Mouse (Mus musculus) intestine, embryonic 15.5 days (tissue): ENCODE measurements at regions not wholly inside any gene's neighbourhood (a gene's known extent, or its start where the extent isn't known, plus 50 kb on each side); places are given as distances from the start of the nearest gene placed in this dataset.

Experiments
- ATAC-seq: fragments of 200-750 bp; cut with Nextera tagmentation; 2 replicates; pipeline ENCODE4 v1.8.0; 2017; ENCODE audit warnings: moderate TSS enrichment, moderate library complexity
- H3K27ac ChIP-seq: fragments of 300-500 bp; sonication (generic); 2 replicates; pipeline ENCODE4 v1.5.1; 2015; ENCODE audit warnings: mild to moderate bottlenecking, inconsistent platforms
- H3K27me3 ChIP-seq: fragments of 300-500 bp; sonication (generic); replicated peaks from 2 replicates; pipeline ENCODE4 v1.6.1; 2015; ENCODE audit warnings: inconsistent platforms
- H3K36me3 ChIP-seq: fragments of 300-500 bp; sonication (generic); 2 replicates; pipeline ENCODE4 v1.6.1; 2015; ENCODE audit warnings: inconsistent platforms
- H3K4me1 ChIP-seq: fragments of 300-500 bp; sonication (generic); replicated peaks from 2 replicates; pipeline ENCODE4 v1.6.1; 2015; ENCODE audit warnings: inconsistent platforms
- H3K4me2 ChIP-seq: fragments of 300-500 bp; sonication (generic); replicated peaks from 2 replicates; pipeline ENCODE4 v1.6.1; 2015; ENCODE audit warnings: mild to moderate bottlenecking, inconsistent platforms
- H3K4me3 ChIP-seq: fragments of 300-500 bp; sonication (generic); replicated peaks from 2 replicates; pipeline ENCODE4 v1.5.1; 2015; ENCODE audit warnings: inconsistent platforms
- H3K9ac ChIP-seq: fragments of 300-500 bp; sonication (generic); 2 replicates; pipeline ENCODE4 v1.6.1; 2015; ENCODE audit warnings: inconsistent platforms
- H3K9me3 ChIP-seq: fragments of 300-500 bp; sonication (generic); 2 replicates; pipeline ENCODE4 v1.6.1; 2016; ENCODE audit warnings: inconsistent platforms
- WGBS: fragments of 180-500 bp; shearing (Covaris S2); methylation state at CpG from one replicate; pipeline ENCODE4 v1.1.7; 2015; 5-methylcytosine and 5-hydroxymethylcytosine counted together

DNA sequence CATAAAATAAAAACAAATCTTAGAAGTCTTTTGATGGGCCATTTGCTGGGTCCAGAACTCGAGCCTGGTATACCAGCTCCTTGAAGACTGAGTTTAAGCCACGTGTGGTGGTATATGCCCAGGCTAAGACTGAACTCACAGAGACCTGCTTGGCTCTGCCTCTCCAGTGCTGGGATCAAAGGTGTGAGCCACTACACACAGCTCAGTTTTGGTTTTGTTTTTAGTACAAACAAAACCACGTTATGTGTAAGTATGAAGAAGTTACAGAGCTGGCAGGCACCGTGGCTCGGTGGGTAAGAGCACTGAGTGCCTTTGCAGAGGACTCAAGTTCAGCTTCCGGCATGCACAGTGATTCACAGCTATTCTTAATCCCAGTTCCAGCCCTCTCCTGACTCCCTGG is 75.6 kb downstream of the Wdr5 start:
- Histone ChIP-seq H3K4me3 (no peak overlapping the region), H3K4me2 (no peak overlapping the region), H3K36me3 (no peaks in the 10 kb centered on the region), H3K27ac (no peak overlapping the region), H3K9ac (no peak overlapping the region), H3K4me1 (peaks cover 23% of the 10 kb centered on the region), H3K9me3 (no peaks in the 10 kb centered on the region), H3K27me3 (no peaks in the 10 kb centered on the region)
- WGBS = 76% methylated on average over 6 of the region's 6 CpGs
- no peak for ATAC-seq

DNA sequence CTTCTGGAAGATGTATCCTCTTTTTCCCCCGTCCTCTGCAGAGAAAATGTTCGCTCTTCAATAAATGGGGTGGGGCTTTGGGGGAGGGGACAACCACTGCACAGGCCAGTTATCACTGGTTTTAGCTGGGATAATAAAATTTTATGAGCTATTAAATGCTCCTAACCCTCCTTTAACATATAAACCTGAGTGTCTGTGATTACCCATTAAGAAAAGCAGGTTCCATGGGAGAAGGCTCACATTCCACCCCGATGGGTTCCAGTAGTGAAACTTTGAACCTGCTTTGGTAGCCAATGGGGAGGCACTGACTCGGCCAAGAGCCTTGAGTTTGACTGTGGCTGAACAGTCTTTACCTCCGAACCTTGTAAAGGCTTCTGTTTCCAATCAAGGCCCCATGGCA is 76.7 kb downstream of the Wdr5 start:
- no peaks in the 10 kb centered on the region for H3K27me3 ChIP-seq

DNA sequence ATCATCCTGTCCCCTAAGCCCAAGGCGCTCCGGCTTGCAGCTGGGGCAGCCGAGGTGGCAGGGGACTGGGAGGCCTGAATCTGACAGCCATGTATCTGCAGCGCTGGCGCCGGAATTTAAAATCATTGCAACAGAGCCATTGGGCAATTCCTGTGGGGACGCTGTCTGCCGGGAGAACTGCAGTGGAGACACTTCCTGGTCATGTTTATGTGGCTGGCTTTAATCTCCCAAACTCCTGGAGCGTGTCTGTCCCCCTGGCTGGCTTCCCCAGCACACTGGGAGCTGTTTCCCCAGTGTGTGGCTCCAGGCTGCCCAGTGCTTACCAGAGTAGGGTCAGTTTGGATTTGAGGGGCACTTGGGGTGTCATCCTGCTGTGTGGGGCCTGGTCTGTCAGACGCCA is 78.4 kb downstream of the Wdr5 start:
- no peak overlapping the region for H3K9ac ChIP-seq

More for the DNA sequence above, 76.7 kb downstream of the Wdr5 start:
- H3K4me1 ChIP-seq = peaks cover 31% of the 10 kb centered on the region
- WGBS = 49% methylated on average over 5 of the region's 5 CpGs
- H3K4me2 ChIP-seq = no peak overlapping the region
- no peak overlapping the region for H3K9ac ChIP-seq
- ATAC-seq = peak; percentile 89
- no peaks in the 10 kb centered on the region for H3K36me3 ChIP-seq
- peak overlapping the region; percentile 70 for H3K27ac ChIP-seq
- no peak overlapping the region for H3K4me3 ChIP-seq
- no peaks in the 10 kb centered on the region for H3K9me3 ChIP-seq

DNA sequence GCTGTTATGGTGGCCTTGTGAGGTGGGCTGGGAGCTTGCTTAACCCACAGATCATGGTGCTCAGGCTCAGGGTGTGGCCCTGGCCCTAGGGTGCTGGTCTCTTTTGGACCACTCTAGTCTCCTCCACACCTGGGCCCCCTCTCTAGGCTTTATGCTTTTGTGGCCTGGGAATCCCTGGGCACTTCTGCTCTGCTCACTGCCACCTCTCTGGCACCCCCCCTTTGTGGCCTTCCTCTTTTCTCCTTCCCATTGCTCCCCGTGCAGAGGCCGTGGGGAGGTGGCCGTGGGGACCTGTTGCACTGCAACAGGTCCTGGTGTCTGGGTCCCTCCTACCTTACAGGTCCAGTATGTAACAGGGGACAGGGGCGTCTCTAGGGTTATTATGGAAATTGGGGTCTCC is 80.3 kb downstream of the Wdr5 start:
- 84% methylated on average over 4 of the region's 4 CpGs for WGBS
- ATAC-seq = no peak
- H3K9me3 ChIP-seq = no peaks in the 10 kb centered on the region
- H3K4me1 ChIP-seq = peaks cover 46% of the 10 kb centered on the region
- H3K4me2 ChIP-seq = no peak overlapping the region
- no peak overlapping the region for H3K9ac ChIP-seq
- no peak overlapping the region for H3K4me3 ChIP-seq
- no peaks in the 10 kb centered on the region for H3K27me3 ChIP-seq
- no peak overlapping the region for H3K27ac ChIP-seq
- H3K36me3 ChIP-seq = no peaks in the 10 kb centered on the region

More for the DNA sequence above, 78.4 kb downstream of the Wdr5 start:
- H3K27ac ChIP-seq = peak overlapping the region; percentile 61
- H3K36me3 ChIP-seq = no peaks in the 10 kb centered on the region
- peaks cover 31% of the 10 kb centered on the region for H3K4me1 ChIP-seq
- ATAC-seq = no peak
- H3K9me3 ChIP-seq = no peaks in the 10 kb centered on the region
- H3K4me3 ChIP-seq = no peak overlapping the region
- 33% methylated on average over 10 of the region's 10 CpGs for WGBS
- H3K4me2 ChIP-seq = no peak overlapping the region
- H3K27me3 ChIP-seq = no peaks in the 10 kb centered on the region

DNA sequence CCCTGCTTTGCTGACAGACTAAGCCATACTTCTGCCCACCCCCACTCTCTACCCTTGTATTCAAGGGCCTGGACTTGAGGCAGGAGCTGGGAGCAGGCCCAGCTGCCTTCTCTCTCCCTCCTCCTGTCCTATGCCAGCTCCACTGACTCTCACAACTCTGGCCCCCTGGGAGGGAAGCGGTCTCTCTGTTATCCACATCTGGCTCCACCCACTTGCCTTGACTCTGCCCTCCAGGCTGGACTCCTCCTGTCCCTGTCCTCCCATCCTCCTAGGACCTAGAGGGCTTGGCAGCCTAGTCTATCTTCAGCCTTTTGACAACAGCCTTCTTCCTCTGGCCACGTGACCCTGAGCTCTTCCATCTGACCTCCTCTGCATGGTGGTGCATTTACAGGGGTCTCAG is 80.0 kb upstream of the Rxra start:
- WGBS = 40% methylated on average over 2 of the region's 2 CpGs
- H3K4me2 ChIP-seq = no peak overlapping the region
- ATAC-seq = no peak

DNA sequence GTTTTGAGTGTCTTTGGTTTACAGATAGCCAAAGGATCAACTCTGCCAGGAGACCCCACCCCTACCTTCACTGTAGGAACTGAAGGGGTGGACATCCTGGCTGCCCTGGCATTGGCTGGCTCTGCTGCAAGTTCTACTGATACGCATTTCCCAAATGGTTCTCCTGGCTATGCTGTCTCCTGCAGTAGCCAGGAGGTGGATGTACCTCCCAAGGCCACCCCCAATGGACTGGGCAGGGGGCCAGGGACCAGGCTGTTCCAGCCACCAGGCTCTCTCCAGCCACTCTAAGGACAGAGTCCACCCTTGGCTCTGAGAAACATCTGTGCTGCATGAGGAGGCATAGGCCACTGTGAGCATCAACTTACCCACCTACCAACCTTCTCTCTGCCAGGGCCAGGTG is 79.3 kb upstream of the Rxra start:
- no peak for ATAC-seq
- H3K4me3 ChIP-seq = no peak overlapping the region
- no peak overlapping the region for H3K4me2 ChIP-seq
- no peak overlapping the region for H3K9ac ChIP-seq
- H3K9me3 ChIP-seq = no peaks in the 10 kb centered on the region
- 91% methylated on average over 1 of the region's 1 CpGs for WGBS
- no peak overlapping the region for H3K27ac ChIP-seq
- no peaks in the 10 kb centered on the region for H3K27me3 ChIP-seq
- peaks cover 46% of the 10 kb centered on the region for H3K4me1 ChIP-seq
- no peaks in the 10 kb centered on the region for H3K36me3 ChIP-seq

More for the DNA sequence above, 80.0 kb upstream of the Rxra start:
- Histone ChIP-seq H3K36me3 (no peaks in the 10 kb centered on the region), H3K4me1 (peaks cover 47% of the 10 kb centered on the region), H3K4me3 (no peak overlapping the region), H3K9me3 (no peaks in the 10 kb centered on the region), H3K27me3 (no peaks in the 10 kb centered on the region), H3K27ac (no peak overlapping the region), H3K9ac (no peak overlapping the region)

DNA sequence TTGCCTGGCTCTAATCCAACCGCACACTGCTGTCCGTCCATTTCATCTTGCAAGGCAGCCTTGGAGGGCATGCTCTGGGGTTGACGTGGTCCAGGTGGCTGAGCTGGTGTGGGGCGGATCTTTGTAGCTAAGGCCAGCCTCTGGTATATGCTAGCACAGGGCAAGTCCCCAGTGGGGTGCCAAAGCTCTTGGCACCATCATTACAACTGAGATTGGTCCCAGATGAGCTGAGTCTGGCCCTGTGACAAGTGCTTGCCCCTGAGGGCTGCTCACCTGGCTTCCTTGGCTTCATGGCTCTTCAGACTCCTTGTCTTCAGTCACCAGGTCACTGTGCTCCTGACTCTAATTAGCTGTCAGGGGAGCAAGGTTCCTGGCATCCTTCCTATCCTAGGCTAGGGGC is 78.3 kb upstream of the Rxra start:
- H3K4me1 ChIP-seq = peaks cover 36% of the 10 kb centered on the region
- 88% methylated on average over 4 of the region's 4 CpGs for WGBS
- no peaks in the 10 kb centered on the region for H3K36me3 ChIP-seq
- H3K9me3 ChIP-seq = no peaks in the 10 kb centered on the region
- H3K27me3 ChIP-seq = no peaks in the 10 kb centered on the region
- H3K27ac ChIP-seq = no peak overlapping the region
- no peak overlapping the region for H3K4me3 ChIP-seq
- ATAC-seq = no peak
- no peak overlapping the region for H3K4me2 ChIP-seq
- H3K9ac ChIP-seq = no peak overlapping the region

DNA sequence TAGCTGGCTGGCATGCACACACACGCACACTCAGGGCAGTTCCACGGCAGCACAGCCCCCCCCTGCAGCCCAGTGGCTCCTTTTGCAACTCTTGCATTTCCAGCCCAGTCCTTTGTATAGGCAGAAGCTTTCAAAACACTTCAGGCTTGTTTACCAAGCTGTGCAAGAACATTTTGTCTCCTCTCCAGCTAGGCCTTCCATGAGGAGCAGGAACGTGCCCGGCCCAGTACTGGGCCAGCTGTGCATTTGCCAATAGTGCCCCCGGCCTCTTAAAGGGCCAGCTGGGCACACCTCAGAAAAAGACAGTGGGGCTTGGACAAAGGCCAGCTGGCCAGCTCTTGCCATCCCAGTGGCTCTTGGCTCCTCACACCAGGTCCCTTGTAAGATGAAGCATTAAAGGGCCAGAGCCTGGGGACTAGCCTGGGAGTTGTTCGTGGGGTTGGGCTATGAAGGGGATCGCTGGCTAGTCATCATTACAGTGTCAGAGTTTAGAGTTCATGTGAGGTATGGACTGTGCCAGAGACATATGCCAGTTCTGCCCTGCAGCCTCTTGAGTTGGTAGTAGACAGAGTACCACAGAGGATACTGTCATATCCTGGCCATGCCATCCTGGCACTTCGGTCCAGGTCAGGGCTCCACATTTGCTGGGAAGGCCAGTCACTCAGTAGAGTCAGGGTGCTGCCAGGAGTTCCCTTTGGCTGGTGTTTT is 77.0 kb upstream of the Rxra start:
- Histone ChIP-seq H3K4me2 (no peak overlapping the region), H3K4me3 (no peak overlapping the region), H3K4me1 (peaks cover 26% of the 10 kb centered on the region; the same call in 1 of the 2 replicates), H3K27ac (no peak overlapping the region), H3K36me3 (no peaks in the 10 kb centered on the region), H3K9me3 (no peaks in the 10 kb centered on the region), H3K27me3 (no peaks in the 10 kb centered on the region), H3K9ac (no peak overlapping the region)
- 77% methylated on average over 8 of the region's 8 CpGs for whole genome bisulfite sequencing
- no peak for ATAC-seq

DNA sequence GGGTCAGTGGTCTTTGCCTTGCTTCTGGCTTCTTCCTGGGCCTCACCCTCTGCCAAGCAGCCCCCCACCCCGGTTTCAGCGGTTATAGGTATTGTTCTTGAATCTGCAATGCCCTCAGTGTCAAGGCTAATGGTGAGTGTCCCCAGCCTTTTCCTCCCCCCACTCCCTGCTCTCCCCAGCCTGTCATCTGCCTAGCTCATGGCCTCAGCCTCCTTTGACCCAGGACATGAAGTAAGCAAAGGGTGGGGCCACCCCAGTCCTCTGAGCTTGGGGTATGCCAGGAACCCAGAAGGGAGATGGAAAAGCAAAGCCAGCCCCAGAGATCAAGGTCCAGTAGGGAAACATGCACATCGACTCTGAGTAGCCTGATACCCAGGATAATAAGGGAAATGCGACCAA is 76.5 kb upstream of the Rxra start:
- no peaks in the 10 kb centered on the region for H3K27me3 ChIP-seq
- no peak overlapping the region for H3K4me3 ChIP-seq
- no peaks in the 10 kb centered on the region for H3K9me3 ChIP-seq
- no peaks in the 10 kb centered on the region for H3K36me3 ChIP-seq
- peaks cover 26% of the 10 kb centered on the region; the same call in 1 of the 2 replicates for H3K4me1 ChIP-seq
- no peak overlapping the region for H3K4me2 ChIP-seq
- H3K27ac ChIP-seq = no peak overlapping the region
- ATAC-seq = peak; percentile 39; the same call in 1 of the 2 replicates
- H3K9ac ChIP-seq = no peak overlapping the region
- 77% methylated on average over 4 of the region's 4 CpGs for WGBS

DNA sequence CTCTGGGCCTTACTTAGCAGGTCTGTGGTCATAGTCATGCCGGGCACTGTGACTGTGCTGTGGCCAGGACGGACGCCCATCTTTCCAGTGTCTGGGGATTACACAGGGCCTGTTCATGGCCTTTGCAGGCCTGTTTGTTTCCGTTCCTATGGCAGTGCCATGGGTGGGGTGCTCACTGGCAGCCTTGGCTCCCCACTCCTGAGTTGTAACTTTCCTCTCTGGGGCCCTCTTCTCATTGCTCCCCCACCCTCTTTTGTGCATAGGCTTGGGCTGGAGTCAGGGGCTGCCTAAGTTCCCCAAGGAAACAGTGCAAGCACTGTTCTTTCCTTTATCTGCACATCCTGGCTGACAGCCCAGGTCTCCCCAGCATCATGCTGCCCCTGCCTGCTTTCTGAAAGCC is 72.9 kb upstream of the Rxra start:
- ATAC-seq = no peak
- 87% methylated on average over 4 of the region's 4 CpGs for WGBS
- Histone ChIP-seq H3K9me3 (no peaks in the 10 kb centered on the region), H3K27me3 (no peaks in the 10 kb centered on the region), H3K4me3 (no peak overlapping the region), H3K9ac (no peak overlapping the region), H3K4me2 (no peak overlapping the region), H3K27ac (no peak overlapping the region), H3K36me3 (no peaks in the 10 kb centered on the region), H3K4me1 (peaks cover 16% of the 10 kb centered on the region; the same call in 1 of the 2 replicates)

DNA sequence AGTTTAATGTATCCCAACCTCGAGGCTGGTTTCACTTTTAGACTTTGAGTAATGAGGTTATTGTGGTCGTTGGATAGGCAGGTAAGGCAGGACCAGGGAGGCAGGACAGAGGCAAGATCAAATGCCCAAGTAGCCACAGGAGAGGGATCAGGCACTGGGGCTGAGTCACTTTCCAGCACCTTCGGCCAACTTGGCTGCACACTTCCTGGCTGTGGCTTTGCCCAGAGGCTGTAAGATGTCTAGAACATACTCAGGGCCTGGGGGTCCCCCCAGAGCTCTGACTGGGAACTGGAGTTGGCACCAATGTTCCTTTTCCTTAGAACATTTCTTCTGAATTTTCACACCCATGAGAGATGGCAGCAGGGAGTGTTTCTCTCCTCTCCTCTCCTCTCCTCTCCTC is 71.7 kb upstream of the Rxra start:
- Histone ChIP-seq H3K36me3 (no peaks in the 10 kb centered on the region), H3K27ac (no peak overlapping the region), H3K9me3 (no peaks in the 10 kb centered on the region), H3K4me3 (no peak overlapping the region), H3K4me2 (no peak overlapping the region), H3K4me1 (peaks cover 8% of the 10 kb centered on the region; the same call in 1 of the 2 replicates), H3K27me3 (no peaks in the 10 kb centered on the region), H3K9ac (no peak overlapping the region)
- 41% methylated on average over 3 of the region's 3 CpGs for WGBS
- ATAC-seq = no peak

DNA sequence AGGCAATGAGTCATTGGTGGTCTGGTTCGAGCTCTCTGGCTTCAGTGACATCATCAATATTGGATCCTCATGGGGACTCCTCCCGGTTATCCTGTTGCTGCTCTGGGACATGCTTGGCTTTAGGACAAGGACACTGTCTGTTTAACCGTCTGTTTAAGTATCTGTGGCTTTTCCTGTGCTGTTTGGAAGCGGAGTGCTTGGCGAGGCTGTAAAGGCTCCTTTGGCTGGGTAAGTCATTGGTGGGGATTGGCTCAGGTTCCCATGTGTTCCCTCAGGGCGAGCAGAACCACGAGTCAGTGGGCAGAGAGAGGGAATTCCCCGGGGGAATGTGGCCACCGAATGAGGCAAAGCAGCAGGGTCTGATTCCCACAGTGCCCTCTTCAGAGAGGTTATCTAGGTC is 69.4 kb upstream of the Rxra start:
- Histone ChIP-seq H3K4me3 (no peak overlapping the region), H3K4me1 (no peaks in the 10 kb centered on the region), H3K4me2 (no peak overlapping the region), H3K27ac (no peak overlapping the region), H3K27me3 (no peaks in the 10 kb centered on the region), H3K9me3 (no peaks in the 10 kb centered on the region), H3K36me3 (no peaks in the 10 kb centered on the region), H3K9ac (no peak overlapping the region)
- 71% methylated on average over 9 of the region's 9 CpGs for WGBS
- ATAC-seq = no peak

DNA sequence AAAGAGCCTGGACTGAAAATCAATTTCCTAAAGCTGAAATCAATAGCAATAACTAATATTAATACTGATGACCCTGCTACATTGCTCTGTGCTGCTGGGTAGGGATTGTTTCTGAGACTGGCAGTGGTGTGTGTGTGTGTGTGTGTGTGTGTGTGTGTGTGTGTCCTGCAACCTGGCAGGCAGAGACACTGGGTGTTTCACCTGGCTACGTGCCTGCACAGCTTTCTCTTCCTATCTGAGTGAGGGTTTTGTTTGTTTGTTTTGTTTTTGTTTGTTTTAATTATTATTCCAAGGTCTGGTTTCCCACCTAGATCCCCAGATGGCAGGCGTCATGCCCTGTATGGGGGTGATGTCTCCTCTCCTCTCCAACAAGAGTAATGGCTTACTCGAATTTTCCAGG is 54.5 kb upstream of the Rxra start:
- Histone ChIP-seq H3K27me3 (no peaks in the 10 kb centered on the region), H3K4me2 (no peak overlapping the region), H3K4me1 (0 out of 2 replicates have a peak, but pooled peaks cover 7% of the 10 kb centered on the region), H3K9ac (no peak overlapping the region), H3K4me3 (no peak overlapping the region), H3K36me3 (no peaks in the 10 kb centered on the region), H3K9me3 (no peaks in the 10 kb centered on the region), H3K27ac (no peak overlapping the region)
- no peak for ATAC-seq
- WGBS = 74% methylated on average over 3 of the region's 3 CpGs
